Comparison of ENCODE assay signal across 7 mouse cellular contexts in the genomic region with DNA sequence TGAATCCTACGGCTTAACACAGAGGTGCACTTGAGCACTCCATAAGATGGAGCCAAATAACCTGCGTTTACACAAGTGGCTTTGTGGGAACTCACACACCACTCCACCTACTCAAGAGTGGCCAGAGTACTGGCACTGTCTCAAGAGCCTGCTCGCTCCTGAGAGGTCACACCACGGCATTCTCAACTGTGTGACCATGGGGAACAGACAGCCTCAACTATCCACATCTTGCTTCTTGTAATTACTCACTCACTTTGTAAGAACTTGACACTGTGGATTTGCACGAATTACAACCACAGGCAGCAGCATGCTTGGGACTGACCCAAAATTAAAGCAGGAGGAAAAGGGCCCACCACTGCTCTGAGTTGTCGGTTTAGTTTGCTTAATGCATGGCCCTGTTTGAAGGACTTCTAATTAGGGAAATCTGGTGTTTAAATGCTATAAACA. TPM values are rescaled to one million over a fixed set of nuclear protein-coding genes. Genes with fewer than 3 reads are reported as not detected.
A peak's percentile ranks its signal among the peaks of the same experiment; 100 is the strongest.
DNase-seq lines count a peak whose midpoint lies in the region; ATAC-seq and TF ChIP-seq lines count a peak whose summit lies in the region.

No protein-coding gene starts in this region.

- peak; percentile 9 to 57; a peak in 3 of 4 replicates for TF ChIP-seq CTCF in CH12.LX (conservative IDR thresholded peaks at IDR 0.05 in 1 of 2, IDR thresholded peaks at IDR 0.05 in 1 of 2; ENCODE audit: low read depth in 2 of 2, low read length in 2 of 2)

- H3K4me1 ChIP-seq in CH12.LX (ENCODE audit: control insufficient read depth in 1 of 2, insufficient read depth in 2 of 2), result peaks cover 7 to 38% of the 10 kb centered on the region in 2 experiments
- peaks cover 18% of the 10 kb centered on the region for H3K4me1 ChIP-seq in midbrain, embryonic 16.5 days (ENCODE audit: control insufficient read depth, insufficient read depth, low read length)

- peak; percentile 44; the same call in 1 of the 2 replicates for TF ChIP-seq POLR2A in CH12.LX (IDR thresholded peaks at IDR 0.05; ENCODE audit: low read depth, low read length)

- TF ChIP-seq EP300 in CH12.LX (IDR thresholded peaks at IDR 0.05; ENCODE audit: low read length), result no peak

- peaks cover under 1 to 6% of the 10 kb centered on the region in 2 experiments for H3K36me3 ChIP-seq in CH12.LX (replicated peaks in 1 of 2; ENCODE audit: control insufficient read depth in 1 of 2, insufficient read depth in 1 of 2, low read length in 1 of 2)
- H3K36me3 ChIP-seq in midbrain, embryonic 16.5 days (ENCODE audit: control insufficient read depth, insufficient read depth, low read length), result no peaks in the 10 kb centered on the region

- H3K9ac ChIP-seq in CH12.LX (ENCODE audit: insufficient read depth, low read depth), result peak overlapping the region; percentile 99
- H3K9ac ChIP-seq in midbrain, embryonic 16.5 days (ENCODE audit: low read depth, low read length), result no peak overlapping the region

- peaks cover 2% of the 10 kb centered on the region for H3K27me3 ChIP-seq in CH12.LX (replicated peaks)
- H3K27me3 ChIP-seq in midbrain, embryonic 16.5 days (ENCODE audit: control insufficient read depth, insufficient read depth, low read depth, low read length), result no peaks in the 10 kb centered on the region

- peak overlapping the region; percentile 62 to 89 (median 70) for H3K4me3 ChIP-seq in CH12.LX (replicated peaks in 1 of 3; ENCODE audit: low read depth in 2 of 3, low read length in 2 of 3, poor library complexity in 1 of 3)
- peak overlapping the region; percentile 41 for H3K4me3 ChIP-seq in midbrain, embryonic 16.5 days (ENCODE audit: low read depth, low read length)

- peaks cover 24% of the 10 kb centered on the region for H3K79me2 ChIP-seq in CH12.LX (replicated peaks; ENCODE audit: control insufficient read depth, extremely low read depth, insufficient read depth, poor library complexity, severe bottlenecking)

- peak; percentile 18 to 24; a peak in 3 of 4 replicates for ATAC-seq in hematopoietic stem cell, adult 5-6 weeks (replicated peaks in 1 of 2; ENCODE audit: insufficient read depth in 1 of 2, low FRiP score in 2 of 2, low TSS enrichment in 1 of 2, low read depth in 1 of 2, poor library complexity in 2 of 2, severe bottlenecking in 2 of 2)
- ATAC-seq in midbrain, embryonic 16.5 days, result no peak

- in situ Hi-C loops in CH12.LX (cut with MboI; ENCODE audit: low pct_ligation_motif_present, low pct_unique_long_range_greater_than_20kb, low sequenced_read_pairs), result loop anchor here (5.0 kb wide), 1 partner anchor 70 kb away; no protein-coding TSS in a partner anchor

- TF ChIP-seq RAD21 in CH12.LX (IDR thresholded peaks at IDR 0.05; ENCODE audit: low read depth, low read length), result peak; percentile 69

- dilution Hi-C loops in CH12.LX (cut with MboI; ENCODE audit: extremely low pct_ligation_motif_present, extremely low pct_unique_long_range_greater_than_20kb, low sequenced_read_pairs), result no loop called here

- WGBS in midbrain, embryonic 16.5 days, result 49% methylated on average over 6 of the region's 6 CpGs

- DNase-seq in CH12.LX (ENCODE audit: extremely low read depth) (peak; percentile 70), liver (peak; percentile 63)
- peak; percentile 61 for DNase-seq in adrenal gland, adult 2 months
- peak; percentile 91 for DNase-seq in fat pad, adult 2 months (ENCODE audit: extremely low read depth, low read depth, low spot score)
- DNase-seq in retina, embryonic 14.5 days (ENCODE audit: low spot score), result no peak

- H3K27ac ChIP-seq in CH12.LX (ENCODE audit: insufficient read depth, low read depth), result peak overlapping the region; percentile 14; the same call in 1 of the 2 replicates
- H3K27ac ChIP-seq in midbrain, embryonic 16.5 days (ENCODE audit: low read length), result no peak overlapping the region

- peak overlapping the region; percentile 47 for H3K4me2 ChIP-seq in CH12.LX (ENCODE audit: insufficient read depth, low read depth, poor library complexity, severe bottlenecking)
- H3K4me2 ChIP-seq in midbrain, embryonic 16.5 days (ENCODE audit: low read length), result peak overlapping the region; percentile 59

- no peaks in the 10 kb centered on the region for H3K9me3 ChIP-seq in CH12.LX (replicated peaks; ENCODE audit: low read length)
- H3K9me3 ChIP-seq in midbrain, embryonic 16.5 days (replicated peaks; ENCODE audit: control insufficient read depth, low read length, poor library complexity, severe bottlenecking), result no peaks in the 10 kb centered on the region

TF ChIP-seq in CH12.LX, 34 proteins besides CTCF, POLR2A, EP300 and RAD21:
- peak; percentile 90 for TF ChIP-seq MXI1 (IDR thresholded peaks at IDR 0.05; ENCODE audit: low read depth, low read length)
- TF ChIP-seq GABPA (IDR thresholded peaks at IDR 0.05; ENCODE audit: insufficient replicate concordance, low read depth, low read length), result no peak
- TF ChIP-seq ETS1 (conservative IDR thresholded peaks at IDR 0.05; ENCODE audit: low read depth, low read length), result no peak
- TF ChIP-seq MAZ (IDR thresholded peaks at IDR 0.05; ENCODE audit: low read depth, low read length), result no peak
- no peak for TF ChIP-seq E2F4 (IDR thresholded peaks at IDR 0.05; ENCODE audit: insufficient replicate concordance, low read depth, low read length)
- no peak for TF ChIP-seq HCFC1 (IDR thresholded peaks at IDR 0.05; ENCODE audit: low read depth, low read length)
- TF ChIP-seq ZNF384 (IDR thresholded peaks at IDR 0.05; ENCODE audit: low read depth, low read length), result no peak
- TF ChIP-seq JUND (conservative IDR thresholded peaks at IDR 0.05; ENCODE audit: low read depth, low read length), result no peak; the same call in 1 of the 2 replicates
- TF ChIP-seq CHD1 (IDR thresholded peaks at IDR 0.05; ENCODE audit: low read depth, low read length), result no peak; the same call in 1 of the 2 replicates
- TF ChIP-seq UBTF (IDR thresholded peaks at IDR 0.05; ENCODE audit: low read depth, low read length), result no peak
- TF ChIP-seq JUN (IDR thresholded peaks at IDR 0.05; ENCODE audit: insufficient read depth, low read depth, low read length), result no peak
- no peak for TF ChIP-seq ZC3H11A (IDR thresholded peaks at IDR 0.05; ENCODE audit: low read depth, low read length)
- TF ChIP-seq IRF4 (IDR thresholded peaks at IDR 0.05; ENCODE audit: low read depth, low read length), result 0 out of 2 replicates have a peak, but pooled peaks have one; percentile 29
- TF ChIP-seq TBP (conservative IDR thresholded peaks at IDR 0.05; ENCODE audit: low read depth, low read length), result peak; percentile 59
- TF ChIP-seq SIN3A (IDR thresholded peaks at IDR 0.05; ENCODE audit: low read length), result peak; percentile 79; the same call in 1 of the 2 replicates
- no peak for TF ChIP-seq SMC3 (IDR thresholded peaks at IDR 0.05; ENCODE audit: low read depth, low read length)

RNA-seq across cellular contexts. Expression of a gene that starts 18.3 kb away (rescaled TPM):
- total RNA-seq in CH12.LX (2012; rRNA removed) (11.7 and 14.9 TPM in 2 replicates), CH12.LX (2014; rRNA removed) (26.4 and 30.0 TPM in 2 replicates)
- 17.7 and 19.5 TPM in 2 replicates for polyA plus RNA-seq in CH12.LX (2012; ENCODE audit: insufficient read length, low read depth)
- 10 to 100 TPM; 44.1 to 63.9 TPM for total RNA-seq in adrenal gland, adult 2 months (2021)
- polyA plus RNA-seq in adrenal gland, adult 2 months (2012; rRNA removed), result 4.1 and 4.4 TPM in 2 replicates
- 85.7 and 94.4 TPM in 2 replicates for total RNA-seq in hematopoietic stem cell, adult 5-6 weeks (2017)
- polyA plus RNA-seq in midbrain, embryonic 16.5 days (2015; fragmentation: Nextera tagmentation; extraction: Ambion mirVana), result 48.8 and 52.5 TPM in 2 replicates

RNA-seq across cellular contexts. Expression of a gene that starts 18.4 kb away (rescaled TPM):
- total RNA-seq in CH12.LX (2012; rRNA removed) (214 and 306 TPM in 2 replicates), CH12.LX (2014; rRNA removed) (333 and 398 TPM in 2 replicates)
- polyA plus RNA-seq in CH12.LX (2012; ENCODE audit: insufficient read length, low read depth), result 224 and 237 TPM in 2 replicates
- 100 to 1,000 TPM; 118 to 137 TPM for total RNA-seq in adrenal gland, adult 2 months (2021)
- 71.8 and 97.5 TPM in 2 replicates for polyA plus RNA-seq in adrenal gland, adult 2 months (2012; rRNA removed)
- total RNA-seq in hematopoietic stem cell, adult 5-6 weeks (2017), result 288 and 297 TPM in 2 replicates
- polyA plus RNA-seq in midbrain, embryonic 16.5 days (2015; fragmentation: Nextera tagmentation; extraction: Ambion mirVana), result 191 and 239 TPM in 2 replicates

RNA-seq across cellular contexts. Expression of a gene that starts 25.8 kb away (rescaled TPM):
- total RNA-seq in CH12.LX (2012; rRNA removed) (0.38 TPM in 1 of 2 replicates, not detected in the other), CH12.LX (2014; rRNA removed) (0.24 TPM in 1 of 2 replicates, not detected in the other)
- polyA plus RNA-seq in CH12.LX (2012; ENCODE audit: insufficient read length, low read depth), result 1.2 and 1.7 TPM in 2 replicates
- 1 to 10 TPM in 1 of 2 experiments, under 1 TPM in 1; 0.52 to 1.1 TPM for total RNA-seq in adrenal gland, adult 2 months (2021)
- 0.11 and 0.20 TPM in 2 replicates for polyA plus RNA-seq in adrenal gland, adult 2 months (2012; rRNA removed)
- not detected in 2 replicates for total RNA-seq in hematopoietic stem cell, adult 5-6 weeks (2017)
- polyA plus RNA-seq in midbrain, embryonic 16.5 days (2015; fragmentation: Nextera tagmentation; extraction: Ambion mirVana), result 13.6 and 16.2 TPM in 2 replicates
